Mouse (Mus musculus) erythroid progenitor cell, adult 5-6 weeks (primary cell): ENCODE data around the gene Ccn1. TPM values are rescaled to one million over a fixed set of nuclear protein-coding genes. Genes with fewer than 3 reads are reported as not detected.

Experiments
- ATAC-seq: replicated peaks from 2 replicates; pipeline ENCODE4 v1.8.0; 2016; ENCODE audit warnings: moderate number of reproducible peaks, mild to moderate bottlenecking, moderate TSS enrichment, inconsistent platforms; ENCODE audit not compliant: poor library complexity, low FRiP score, severe bottlenecking
- total RNA-seq, 2 experiments: library from RNA; stranded (forward) in 1 of 2; stranded (reverse) in 1 of 2; fragments of 150-400 nt in 1 of 2; fragments of 186-747, 209-891 nt in 1 of 2; gene quantifications; 2 replicates each; pipeline versions ENCODE4 v1.2.3 to v1.2.4; 2015 to 2017; ENCODE audit warnings: low replicate concordance in 2 of 2

Gene Ccn1
- total RNA-seq (2015; ENCODE audit: low replicate concordance) (not detected in 2 replicates), total RNA-seq (2017; ENCODE audit: low replicate concordance) (not detected in 2 replicates)

GRCm38 (mm10) chr3:145649852-145650202, at the start of gene Ccn1:
TSS of gene Ccn1 (minus strand) at chr3:145649981.
- no peak for ATAC-seq

- ATAC-seq, result no peak
These were observed 43.6 kb upstream of the Ccn1 start for GRCm38 (mm10) chr3:145693361-145693760.

DNA sequence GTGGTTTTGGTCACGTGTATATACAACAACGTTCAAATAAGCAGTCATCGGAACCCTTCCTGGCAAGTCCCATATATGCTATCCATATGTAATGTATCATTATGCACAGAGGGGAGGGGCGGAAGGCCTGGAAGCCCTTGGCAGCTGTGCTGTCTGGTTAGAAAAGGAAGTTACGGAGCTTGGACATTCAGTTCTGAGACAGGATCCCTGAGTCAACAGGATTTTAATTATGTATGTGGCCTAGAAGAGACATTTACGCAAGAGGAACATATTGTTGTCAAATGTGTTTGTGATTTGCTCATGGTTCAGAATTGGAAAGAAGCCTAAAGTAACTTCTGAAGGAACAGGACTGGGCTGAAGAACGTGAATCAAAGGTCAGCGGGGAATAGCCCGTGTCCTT, 42.3 kb upstream of the Ccn1 start:
- no peak for ATAC-seq

DNA sequence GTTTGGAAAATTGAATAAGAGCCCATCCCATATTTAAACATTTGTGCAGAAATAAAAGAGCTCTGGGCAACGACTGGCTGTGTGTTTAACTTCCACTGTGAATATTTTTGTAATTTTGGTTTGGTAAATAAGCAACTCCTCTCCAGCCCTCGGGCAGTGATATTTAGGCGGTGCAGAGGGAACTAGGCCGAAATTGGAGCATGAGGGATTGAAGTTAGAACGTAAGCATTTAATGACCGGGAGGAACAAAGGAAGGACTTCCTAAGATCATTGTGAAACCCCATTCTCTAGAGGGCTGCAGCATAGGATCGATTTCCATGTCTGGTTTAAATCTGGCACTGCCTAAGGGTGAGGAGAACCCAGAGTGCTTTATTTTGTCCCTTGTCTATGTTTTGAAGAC, 41.6 kb upstream of the Ccn1 start:
- ATAC-seq, result no peak

- no peak for ATAC-seq
These were observed 39.5 kb upstream of the Ccn1 start for GRCm38 (mm10) chr3:145689271-145689670.

DNA sequence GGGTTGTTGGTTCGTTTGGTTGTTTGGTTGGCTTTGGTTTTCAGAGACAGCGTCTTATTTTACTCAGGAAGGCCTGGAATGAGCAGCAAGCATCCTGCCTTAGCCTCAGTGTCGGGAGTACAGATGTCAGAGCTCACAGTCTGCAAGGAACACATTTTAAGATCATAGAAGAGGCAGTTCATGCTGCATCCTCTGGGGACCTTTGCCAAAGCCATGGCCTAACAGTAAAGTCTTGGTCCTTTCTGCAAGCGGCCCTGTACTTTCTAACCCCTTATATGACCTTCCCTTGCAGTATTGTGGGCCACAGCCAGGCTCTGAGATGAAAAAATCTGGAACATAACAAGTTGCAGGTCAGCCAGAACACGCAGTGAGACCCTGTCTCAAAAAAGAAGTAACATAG, 38.1 kb upstream of the Ccn1 start:
- no peak for ATAC-seq

GRCm38 (mm10) chr3:145684604-145685441, 35.0 kb upstream of the Ccn1 start:
- no peak for ATAC-seq

- ATAC-seq, result no peak
These were observed 34.4 kb upstream of the Ccn1 start for GRCm38 (mm10) chr3:145684201-145684600.

- no peak for ATAC-seq
These were observed 31.7 kb upstream of the Ccn1 start for GRCm38 (mm10) chr3:145681348-145681935.

DNA sequence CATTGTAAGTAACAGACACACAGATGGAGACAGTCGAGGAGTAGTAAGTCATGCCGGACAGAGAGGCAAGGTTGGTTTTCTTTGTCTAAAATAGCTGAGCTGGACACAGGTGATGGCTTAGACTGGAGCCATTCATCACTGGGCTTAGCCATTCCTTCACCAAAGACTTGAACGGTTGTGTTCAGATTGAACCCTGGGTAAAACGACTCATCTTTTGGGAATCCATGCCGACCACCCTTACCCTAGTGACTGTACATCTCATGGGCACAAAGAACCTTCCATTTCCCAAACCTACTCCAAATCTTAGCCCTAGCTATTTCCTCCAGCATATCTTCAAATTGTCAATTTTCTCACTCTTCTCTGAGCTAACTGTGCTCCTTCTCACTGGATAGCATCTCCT, 30.9 kb upstream of the Ccn1 start:
- ATAC-seq, result no peak

DNA sequence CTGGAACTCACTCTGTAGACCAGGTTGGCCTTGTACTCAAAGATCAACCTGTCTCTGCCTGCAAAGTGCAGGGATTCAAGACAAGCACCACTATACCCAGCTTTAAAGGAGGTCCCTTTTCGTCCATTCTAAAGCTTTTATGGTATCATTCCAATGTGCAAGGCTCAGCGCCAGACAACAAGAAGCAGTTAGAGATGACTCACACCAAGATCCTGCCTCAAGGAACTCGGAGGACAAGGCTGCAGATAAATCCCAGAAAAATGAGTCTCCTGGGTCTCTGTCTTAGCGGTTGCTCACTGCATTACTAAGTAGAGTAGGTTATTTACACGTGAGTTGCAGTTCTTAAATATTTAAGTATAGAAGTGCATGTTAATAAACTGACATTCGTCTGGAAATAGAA, 26.4 kb upstream of the Ccn1 start:
- ATAC-seq, result no peak

DNA sequence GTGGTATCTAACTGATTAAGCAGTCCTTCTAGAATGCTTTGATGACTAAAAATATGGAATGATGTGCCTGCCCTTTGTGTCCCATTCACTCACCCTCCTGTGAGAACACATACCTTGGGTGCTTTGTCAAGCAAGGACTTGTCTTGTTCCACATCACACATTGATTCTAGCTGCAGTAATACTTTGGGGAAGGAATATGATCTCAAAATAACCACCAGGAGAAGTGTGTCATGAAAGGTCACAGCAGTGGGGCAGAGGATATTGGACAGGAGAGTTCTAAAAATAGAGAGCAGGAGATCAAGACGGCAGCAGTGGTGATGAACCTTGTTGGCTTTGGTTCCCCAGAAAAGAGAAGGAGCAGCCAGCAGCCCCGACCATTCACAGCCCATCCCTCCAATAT, 25.0 kb upstream of the Ccn1 start:
- ATAC-seq, result no peak

DNA sequence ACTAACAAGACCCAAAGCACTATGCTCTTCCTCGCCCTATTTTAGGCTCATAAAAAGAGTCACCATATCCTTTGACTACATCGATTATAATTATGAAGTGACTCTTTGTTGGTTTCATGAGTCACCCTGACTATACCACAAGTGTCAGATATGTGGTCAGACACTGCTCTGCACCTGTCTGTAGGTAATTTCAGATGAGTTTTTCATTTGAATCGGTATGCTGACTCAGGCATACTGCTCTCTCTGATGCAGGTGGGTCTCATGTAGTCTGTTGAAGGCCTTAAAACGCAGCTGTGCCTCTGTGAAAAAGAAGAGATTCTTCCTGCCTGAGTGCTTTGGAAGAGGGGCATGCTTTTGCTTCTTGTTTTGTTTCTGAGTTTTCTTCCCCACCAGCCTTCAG, 16.6 kb upstream of the Ccn1 start:
- ATAC-seq, result no peak

DNA sequence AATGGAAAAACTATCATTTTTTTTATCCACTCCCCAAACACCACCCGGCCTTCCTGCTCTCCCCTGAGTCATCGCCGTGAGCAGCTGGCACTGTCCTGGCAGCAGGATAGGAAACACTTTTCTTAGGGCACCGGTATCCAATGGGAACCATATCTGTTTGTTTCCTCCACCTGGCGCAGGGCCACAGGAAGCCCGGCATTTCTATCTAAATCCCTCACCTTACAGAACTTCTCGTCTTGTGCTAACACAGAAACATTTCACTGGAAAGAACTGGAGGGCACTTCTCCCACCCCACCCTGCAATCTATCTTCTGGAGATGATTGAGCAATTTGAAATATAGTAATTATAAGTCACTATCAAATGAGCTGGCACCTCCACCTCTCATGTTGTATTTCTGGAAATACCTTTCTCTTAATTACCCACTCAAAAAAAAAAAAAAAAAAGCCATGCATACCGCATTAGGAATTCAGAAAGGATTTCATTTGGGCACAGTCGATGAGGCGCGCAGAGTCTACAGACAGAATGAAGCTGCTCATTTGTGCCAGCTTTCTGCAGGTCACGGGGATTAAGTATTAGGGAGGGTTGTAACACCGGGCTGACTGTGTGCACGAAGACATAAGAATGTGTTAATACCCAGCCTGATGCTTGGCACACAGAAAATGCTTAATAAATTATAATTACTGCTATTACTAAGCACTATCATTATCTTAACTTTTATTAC, 7.4 kb upstream of the Ccn1 start:
- ATAC-seq, result no peak

GRCm38 (mm10) chr3:145654944-145655343, 5.2 kb upstream of the Ccn1 start:
- no peak for ATAC-seq

DNA sequence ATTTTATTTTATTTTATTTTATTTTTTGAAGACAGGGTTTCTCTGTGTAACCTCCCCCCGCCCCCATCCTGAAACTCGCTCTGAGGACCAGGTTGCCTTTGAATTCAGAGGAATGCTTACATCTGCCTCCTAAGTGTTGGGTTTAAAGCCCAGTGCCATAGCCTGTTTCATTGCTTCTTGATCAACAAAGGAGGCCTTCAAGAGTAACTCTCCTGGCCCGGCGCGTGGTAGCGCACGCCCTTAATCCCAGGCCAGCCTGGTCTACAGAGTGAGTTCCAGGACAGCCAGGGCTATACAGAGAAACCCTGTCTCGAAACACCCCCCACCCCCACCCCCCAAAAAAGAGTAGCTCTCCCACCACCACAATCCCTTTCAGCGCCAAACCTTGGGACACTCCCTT, 4.2 kb upstream of the Ccn1 start:
- ATAC-seq, result no peak

DNA sequence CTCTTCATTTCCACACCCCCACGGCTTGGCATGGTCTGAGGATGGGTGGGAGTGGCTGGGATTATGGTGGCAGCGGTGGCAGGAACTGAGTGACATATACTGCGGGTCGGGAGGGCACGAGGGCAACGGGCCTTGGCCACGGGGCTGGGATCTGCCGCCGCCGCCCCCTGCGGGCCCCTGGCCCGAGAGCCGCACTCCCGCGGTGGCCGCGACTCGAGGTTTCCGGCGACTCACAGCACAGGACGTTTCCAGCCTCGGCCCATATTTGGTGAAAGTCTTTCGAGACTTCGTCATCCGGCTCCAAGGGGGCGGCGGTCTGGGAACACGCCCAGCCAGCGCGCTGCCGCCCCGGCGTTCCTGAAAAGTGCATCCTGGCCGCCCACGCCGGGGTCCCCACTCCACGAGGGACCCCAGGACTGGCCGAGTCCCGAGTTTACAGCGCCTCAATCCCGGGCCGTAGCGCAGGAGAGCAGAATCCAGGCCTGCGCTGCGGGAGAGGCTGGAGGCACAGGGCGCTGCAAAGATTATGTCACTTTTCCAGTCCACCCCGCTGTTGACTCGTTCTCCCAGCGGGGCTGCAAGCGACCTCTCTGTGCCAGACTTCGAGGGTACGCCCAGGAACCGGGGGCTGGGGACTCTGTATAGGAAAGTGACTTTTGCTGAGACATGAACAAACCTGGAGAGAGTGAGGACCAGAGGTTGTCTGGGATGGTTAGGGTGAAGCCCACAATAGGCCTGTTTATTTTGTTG, 3.6 kb upstream of the Ccn1 start:
- no peak for ATAC-seq

GRCm38 (mm10) chr3:145652322-145653131, 2.7 kb upstream of the Ccn1 start:
- ATAC-seq, result no peak

DNA sequence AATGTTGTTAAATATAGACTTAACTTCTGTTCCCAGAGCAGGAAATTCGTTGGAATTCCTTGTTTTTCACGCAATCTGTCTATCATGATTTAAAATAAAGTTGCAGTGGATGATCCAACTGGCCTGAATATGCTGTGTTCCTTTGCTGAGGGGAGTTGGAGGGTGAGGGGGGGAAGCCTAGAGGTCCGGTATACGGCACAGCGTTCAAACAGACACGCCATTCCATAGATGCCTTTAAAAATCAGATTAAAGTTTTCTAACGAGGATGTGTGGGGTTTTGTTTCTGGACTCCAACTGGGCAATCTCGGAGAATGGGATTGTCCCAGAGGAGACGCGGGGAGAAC, 2.2 kb upstream of the Ccn1 start:
- no peak for ATAC-seq
